Mouse (Mus musculus): ENCODE results near the gene Commd2. TPM values are rescaled to one million over a fixed set of nuclear protein-coding genes. Genes with fewer than 3 reads are reported as not detected.

Commd2 gene
- polyA plus RNA-seq, 1 experiment = 26.9 TPM

DNA sequence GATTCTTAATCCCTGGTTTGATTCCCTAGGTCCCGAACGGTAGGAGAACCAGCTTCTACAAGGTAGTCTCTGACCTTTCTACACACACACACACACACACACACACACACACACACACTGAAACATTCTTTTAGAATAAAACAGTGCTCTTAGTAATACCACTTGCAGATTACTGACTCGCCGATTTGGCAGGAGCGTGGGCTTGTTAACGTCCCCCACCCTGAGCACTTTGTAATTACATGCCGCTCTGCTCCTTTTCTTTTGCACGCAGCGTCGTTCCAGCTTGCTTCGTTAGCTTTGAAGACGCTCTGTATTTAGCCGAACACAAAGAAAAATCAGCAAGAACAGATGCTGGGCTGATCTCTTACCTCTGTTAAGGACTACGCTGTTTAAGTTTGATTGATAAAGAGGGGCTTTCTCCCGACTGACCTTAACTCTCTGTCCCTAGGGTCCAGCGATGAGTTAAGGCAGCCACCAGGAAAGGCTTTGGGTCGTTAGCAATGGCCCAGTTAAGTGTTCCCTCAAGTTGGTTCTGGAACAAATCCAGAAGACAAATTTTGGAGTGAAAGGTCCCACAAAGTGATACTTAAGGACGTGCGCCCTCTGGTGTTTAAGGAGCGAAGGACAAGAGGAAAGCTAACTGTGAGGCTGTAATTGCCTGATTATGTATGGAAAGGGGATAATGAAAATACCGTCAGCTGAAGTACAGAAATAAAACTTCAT, 26.1 kb downstream of the Commd2 start:
- Histone ChIP-seq H3K4me1 (ENCODE audit: control insufficient read depth, insufficient read depth, low read length) (no peaks in the 10 kb centered on the region), H3K27ac (ENCODE audit: insufficient read depth, low read length) (no peak overlapping the region), H3K4me3 (ENCODE audit: insufficient read depth, low read length) (peak overlapping the region; percentile 21)
- TF ChIP-seq CTCF (IDR thresholded peaks at IDR 0.05; ENCODE audit: extremely low read depth, insufficient read depth, low read length) (peak; percentile 69), POLR2A (IDR thresholded peaks at IDR 0.05; ENCODE audit: extremely low read depth, insufficient read depth, low read length) (no peak)

- no peak overlapping the region for H3K4me3 ChIP-seq (ENCODE audit: insufficient read depth, low read length)
- no peak overlapping the region for H3K27ac ChIP-seq (ENCODE audit: insufficient read depth, low read length)
- no peaks in the 10 kb centered on the region for H3K4me1 ChIP-seq (ENCODE audit: control insufficient read depth, insufficient read depth, low read length)
- peak; percentile 28; the same call in 1 of the 2 replicates for TF ChIP-seq CTCF (IDR thresholded peaks at IDR 0.05; ENCODE audit: extremely low read depth, insufficient read depth, low read length)
- TF ChIP-seq POLR2A (IDR thresholded peaks at IDR 0.05; ENCODE audit: extremely low read depth, insufficient read depth, low read length) = no peak
Observed at GRCm38 (mm10) chr3:57619718-57620117, 31.8 kb downstream of the Commd2 start.

DNA sequence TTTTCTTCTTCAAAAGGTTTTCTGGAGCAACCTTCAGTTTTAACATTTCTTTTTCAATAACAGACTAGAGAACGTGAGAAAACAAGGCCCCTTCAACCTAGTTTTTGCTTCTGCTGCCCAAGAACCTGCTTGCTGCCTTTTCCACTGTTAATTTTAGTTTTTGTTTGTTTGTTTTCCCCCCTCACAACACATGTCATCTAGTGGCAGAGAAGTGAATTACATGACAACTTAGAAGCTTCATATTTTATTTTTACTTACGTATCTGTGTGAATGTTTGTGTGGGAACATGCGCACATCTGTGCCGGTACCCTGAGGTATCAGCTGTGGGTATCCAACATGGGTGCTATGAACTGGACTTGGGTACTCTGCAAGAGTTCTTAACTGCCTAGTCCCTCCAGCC, 35.9 kb downstream of the Commd2 start:
- H3K4me1 ChIP-seq (ENCODE audit: control insufficient read depth, insufficient read depth, low read length) = no peaks in the 10 kb centered on the region
- TF ChIP-seq CTCF (IDR thresholded peaks at IDR 0.05; ENCODE audit: extremely low read depth, insufficient read depth, low read length) = no peak
- no peak for TF ChIP-seq POLR2A (IDR thresholded peaks at IDR 0.05; ENCODE audit: extremely low read depth, insufficient read depth, low read length)
- H3K4me3 ChIP-seq (ENCODE audit: insufficient read depth, low read length) = no peak overlapping the region
- no peak overlapping the region for H3K27ac ChIP-seq (ENCODE audit: insufficient read depth, low read length)

DNA sequence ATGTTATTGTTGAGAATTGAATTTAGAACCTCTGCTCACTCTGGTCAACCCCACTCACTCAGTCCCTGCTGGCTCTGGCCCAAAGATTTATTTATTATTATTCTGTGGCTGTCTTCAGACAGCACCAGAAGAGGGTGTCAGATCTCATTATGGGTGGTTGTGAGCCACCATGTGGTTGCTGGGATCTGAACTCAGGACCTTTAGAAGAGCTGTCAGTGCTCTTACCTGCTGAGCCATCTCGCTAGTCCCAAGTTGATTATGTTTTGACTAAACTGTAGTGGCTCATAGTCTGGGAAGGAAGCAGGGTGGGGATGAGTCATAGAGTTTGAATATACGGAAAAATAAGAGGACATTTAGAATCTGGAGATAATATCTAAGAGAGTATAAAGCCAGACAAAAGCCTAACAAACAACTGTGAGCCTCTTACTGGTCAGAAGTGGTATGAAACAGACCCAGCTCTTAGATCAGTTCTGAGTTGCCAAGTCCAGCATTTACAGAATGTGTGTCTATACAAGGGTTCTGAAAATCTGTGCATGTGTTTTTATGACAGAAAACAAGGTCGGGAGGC, 39.0 kb downstream of the Commd2 start:
- TF ChIP-seq CTCF (IDR thresholded peaks at IDR 0.05; ENCODE audit: extremely low read depth, insufficient read depth, low read length) (no peak), POLR2A (IDR thresholded peaks at IDR 0.05; ENCODE audit: extremely low read depth, insufficient read depth, low read length) (no peak)
- Histone ChIP-seq H3K27ac (ENCODE audit: insufficient read depth, low read length) (no peak overlapping the region), H3K4me1 (ENCODE audit: control insufficient read depth, insufficient read depth, low read length) (no peaks in the 10 kb centered on the region), H3K4me3 (ENCODE audit: insufficient read depth, low read length) (no peak overlapping the region)

- TF ChIP-seq POLR2A (IDR thresholded peaks at IDR 0.05; ENCODE audit: extremely low read depth, insufficient read depth, low read length) (no peak), CTCF (IDR thresholded peaks at IDR 0.05; ENCODE audit: extremely low read depth, insufficient read depth, low read length) (no peak)
- H3K4me1 ChIP-seq (ENCODE audit: control insufficient read depth, insufficient read depth, low read length) = no peaks in the 10 kb centered on the region
- H3K27ac ChIP-seq (ENCODE audit: insufficient read depth, low read length) = no peak overlapping the region
- H3K4me3 ChIP-seq (ENCODE audit: insufficient read depth, low read length) = no peak overlapping the region
Observed at GRCm38 (mm10) chr3:57611776-57612175, 39.7 kb downstream of the Commd2 start.

- TF ChIP-seq POLR2A (IDR thresholded peaks at IDR 0.05; ENCODE audit: extremely low read depth, insufficient read depth, low read length) = no peak
- no peak for TF ChIP-seq CTCF (IDR thresholded peaks at IDR 0.05; ENCODE audit: extremely low read depth, insufficient read depth, low read length)
- no peaks in the 10 kb centered on the region for H3K4me1 ChIP-seq (ENCODE audit: control insufficient read depth, insufficient read depth, low read length)
- H3K4me3 ChIP-seq (ENCODE audit: insufficient read depth, low read length) = no peak overlapping the region
Observed at GRCm38 (mm10) chr3:57604618-57605015, 46.9 kb downstream of the Commd2 start.

DNA sequence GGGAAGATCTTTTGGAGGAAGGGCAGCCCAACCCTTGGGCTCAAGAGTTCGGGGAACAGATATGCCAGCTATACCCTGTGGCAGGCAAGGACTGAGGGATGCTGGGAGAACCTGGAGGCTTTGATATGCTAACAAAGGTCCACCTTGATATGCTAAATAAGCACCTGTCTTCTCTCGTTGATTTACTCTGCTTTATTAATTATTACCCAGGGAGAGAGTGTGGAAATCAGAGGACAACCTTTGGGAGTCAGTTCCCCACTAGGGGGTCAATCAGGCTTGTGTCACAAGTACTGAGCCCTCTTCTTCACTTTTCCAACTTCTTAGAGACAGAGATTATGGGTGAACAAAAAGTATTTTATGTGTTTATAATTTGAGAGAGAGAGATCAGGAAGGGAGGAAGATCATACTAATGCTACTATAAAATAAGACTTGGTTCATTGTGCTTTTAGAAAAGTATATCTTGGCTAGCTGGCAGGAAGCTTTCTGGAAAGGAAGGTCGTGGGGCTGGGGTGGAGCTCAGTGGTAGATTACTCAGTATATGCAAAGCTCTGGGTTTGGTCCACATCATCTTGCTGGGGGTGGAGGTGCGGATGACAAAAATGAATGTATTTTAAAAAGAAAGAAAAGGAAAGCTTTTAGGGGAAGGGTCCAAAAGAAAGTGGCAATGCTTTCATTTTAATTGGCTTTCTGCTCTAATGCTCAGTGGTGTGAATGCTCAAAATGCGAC, 47.5 kb downstream of the Commd2 start:
- no peak overlapping the region for H3K27ac ChIP-seq (ENCODE audit: insufficient read depth, low read length)
- H3K4me3 ChIP-seq (ENCODE audit: insufficient read depth, low read length) = no peak overlapping the region
- TF ChIP-seq CTCF (IDR thresholded peaks at IDR 0.05; ENCODE audit: extremely low read depth, insufficient read depth, low read length) = no peak
- no peak for TF ChIP-seq POLR2A (IDR thresholded peaks at IDR 0.05; ENCODE audit: extremely low read depth, insufficient read depth, low read length)
- no peaks in the 10 kb centered on the region for H3K4me1 ChIP-seq (ENCODE audit: control insufficient read depth, insufficient read depth, low read length)

More at GRCm38 (mm10) chr3:57604618-57605015, 46.9 kb downstream of the Commd2 start:
- no peak overlapping the region for H3K27ac ChIP-seq (ENCODE audit: insufficient read depth, low read length)

DNA sequence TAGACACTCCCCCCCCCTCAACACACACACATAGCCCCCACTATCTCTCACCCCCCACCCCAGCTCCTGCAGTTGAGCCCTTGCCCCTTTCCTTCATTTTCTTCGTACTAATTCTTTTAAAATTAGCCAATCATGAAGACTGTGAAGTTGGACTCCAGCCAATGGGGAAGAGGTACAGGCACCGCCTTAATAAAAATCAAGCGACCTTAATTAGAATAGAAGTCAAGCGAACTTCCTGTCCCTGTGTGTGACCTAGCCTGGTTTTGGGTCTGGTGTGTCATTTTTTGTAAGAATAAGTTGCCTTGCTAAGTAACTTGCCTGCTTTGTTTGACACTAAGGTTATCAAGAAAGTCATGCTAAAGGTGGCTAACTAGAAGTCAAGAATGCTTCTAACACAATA, 48.9 kb downstream of the Commd2 start:
- TF ChIP-seq CTCF (IDR thresholded peaks at IDR 0.05; ENCODE audit: extremely low read depth, insufficient read depth, low read length) = no peak
- no peak overlapping the region for H3K27ac ChIP-seq (ENCODE audit: insufficient read depth, low read length)

GRCm38 (mm10) chr3:57596566-57596965, 54.9 kb downstream of the Commd2 start:
- no peak overlapping the region for H3K4me3 ChIP-seq (ENCODE audit: insufficient read depth, low read length)

More for the DNA sequence above, 48.9 kb downstream of the Commd2 start:
- H3K4me3 ChIP-seq (ENCODE audit: insufficient read depth, low read length) = no peak overlapping the region
- no peaks in the 10 kb centered on the region for H3K4me1 ChIP-seq (ENCODE audit: control insufficient read depth, insufficient read depth, low read length)

More at GRCm38 (mm10) chr3:57596566-57596965, 54.9 kb downstream of the Commd2 start:
- no peak overlapping the region for H3K27ac ChIP-seq (ENCODE audit: insufficient read depth, low read length)
- TF ChIP-seq POLR2A (IDR thresholded peaks at IDR 0.05; ENCODE audit: extremely low read depth, insufficient read depth, low read length) (no peak), CTCF (IDR thresholded peaks at IDR 0.05; ENCODE audit: extremely low read depth, insufficient read depth, low read length) (no peak)
- no peaks in the 10 kb centered on the region for H3K4me1 ChIP-seq (ENCODE audit: control insufficient read depth, insufficient read depth, low read length)
